Mouse (Mus musculus): ENCODE measurements around the gene Itgb1.

The Itgb1 gene

DNA sequence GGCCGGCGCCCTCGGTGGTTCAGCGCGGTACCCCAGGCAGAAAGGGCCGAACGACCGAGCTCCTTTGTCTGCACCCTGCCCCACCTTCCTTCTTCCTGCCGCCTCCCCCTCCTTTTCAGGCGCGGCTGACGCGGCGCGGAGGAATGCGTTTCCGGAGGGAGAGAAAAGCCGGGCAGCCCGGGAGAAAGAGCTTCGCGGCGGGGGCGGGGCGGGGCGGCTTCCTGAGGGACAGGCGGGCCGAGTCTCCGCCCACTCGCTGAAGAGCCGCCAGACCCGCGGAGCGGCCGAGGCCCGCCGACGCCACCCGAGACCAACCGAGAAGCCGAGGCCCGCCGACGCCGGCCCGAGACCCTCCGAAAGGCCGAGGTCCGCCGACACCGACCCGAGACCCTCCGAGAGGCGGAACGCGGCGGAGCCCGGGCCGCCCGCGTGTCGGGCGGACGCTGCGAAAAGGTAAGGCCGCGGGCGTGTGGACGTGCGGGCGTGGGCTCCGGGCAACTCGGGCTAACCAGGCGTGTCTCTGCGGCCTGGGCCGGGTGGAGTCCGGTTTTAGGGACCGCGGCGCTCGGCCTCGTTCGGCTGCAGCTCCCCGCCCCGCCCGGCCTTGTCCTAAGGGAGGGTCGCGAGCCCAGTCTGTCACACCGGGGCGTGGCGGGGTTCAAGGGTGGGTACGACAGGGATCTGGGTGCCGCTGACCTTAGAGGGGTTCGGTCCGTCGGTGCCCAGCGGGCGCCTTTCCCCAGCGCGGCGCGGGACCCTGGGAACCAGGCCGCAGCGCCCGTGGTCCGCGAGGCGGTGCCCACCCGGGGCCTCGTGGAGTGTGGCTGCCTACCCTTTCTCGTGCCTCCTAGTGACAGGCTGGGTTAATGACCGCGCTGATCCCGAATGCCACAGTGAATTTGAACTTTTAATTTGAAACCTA, at the start of gene Itgb1:
Gene Itgb1, plus strand, starts transcription at position 148 of the 922 bp plus-strand sequence.
- DNase-seq (ENCODE audit: low spot score): peak; percentile 74

- no peak for DNase-seq (ENCODE audit: low spot score)
Observed at GRCm38 (mm10) chr8:128643104-128643503, 42.4 kb upstream of the Itgb1 start.

DNA sequence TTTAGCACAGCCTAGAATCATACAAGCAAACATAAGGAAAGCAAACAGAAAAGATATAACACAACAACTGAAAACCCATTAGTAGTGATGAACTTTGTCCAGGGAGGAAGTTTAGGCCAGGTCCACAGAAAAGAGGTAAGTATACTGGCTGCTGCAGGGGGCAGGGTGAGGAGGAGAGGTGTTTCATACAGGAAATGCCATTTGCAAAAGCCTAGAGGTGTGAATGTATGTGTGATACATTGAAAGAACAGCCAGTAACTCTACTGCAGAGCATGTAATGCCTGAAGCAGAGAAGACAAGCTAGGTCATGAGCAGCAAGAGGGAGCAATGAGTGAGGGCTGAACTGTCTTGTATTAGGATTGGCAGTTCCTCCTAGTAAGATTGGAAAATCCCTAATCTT, 40.0 kb upstream of the Itgb1 start:
- DNase-seq (ENCODE audit: low spot score): no peak

DNA sequence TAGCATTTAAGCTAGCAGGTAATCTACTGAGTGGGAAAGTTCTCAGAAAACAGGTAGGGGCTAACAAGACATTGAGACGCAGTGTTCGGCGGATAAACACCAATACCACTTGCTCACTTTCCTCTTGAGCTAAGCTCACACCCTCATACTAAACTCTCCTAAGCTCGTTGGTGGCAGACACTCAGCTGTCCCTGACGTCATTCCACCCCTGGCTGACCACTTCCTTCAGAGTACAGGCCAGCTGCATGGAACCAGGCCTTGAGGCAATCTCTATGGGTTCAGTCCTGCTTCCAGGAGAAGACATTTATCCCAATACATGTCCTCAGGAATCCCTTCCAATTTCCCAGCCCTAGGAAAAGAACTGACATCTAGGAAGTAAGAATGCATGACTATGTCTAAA, 39.0 kb upstream of the Itgb1 start:
- no peak for DNase-seq (ENCODE audit: low spot score)

GRCm38 (mm10) chr8:128648071-128648470, 37.4 kb upstream of the Itgb1 start:
- DNase-seq (ENCODE audit: low spot score): no peak

GRCm38 (mm10) chr8:128650331-128650855, 35.1 kb upstream of the Itgb1 start:
- no peak for DNase-seq (ENCODE audit: low spot score)

- no peak for DNase-seq (ENCODE audit: low spot score)
Observed at GRCm38 (mm10) chr8:128652399-128653109, 32.9 kb upstream of the Itgb1 start.

- no peak for DNase-seq (ENCODE audit: low spot score)
Observed at GRCm38 (mm10) chr8:128653642-128654364, 31.7 kb upstream of the Itgb1 start.

DNA sequence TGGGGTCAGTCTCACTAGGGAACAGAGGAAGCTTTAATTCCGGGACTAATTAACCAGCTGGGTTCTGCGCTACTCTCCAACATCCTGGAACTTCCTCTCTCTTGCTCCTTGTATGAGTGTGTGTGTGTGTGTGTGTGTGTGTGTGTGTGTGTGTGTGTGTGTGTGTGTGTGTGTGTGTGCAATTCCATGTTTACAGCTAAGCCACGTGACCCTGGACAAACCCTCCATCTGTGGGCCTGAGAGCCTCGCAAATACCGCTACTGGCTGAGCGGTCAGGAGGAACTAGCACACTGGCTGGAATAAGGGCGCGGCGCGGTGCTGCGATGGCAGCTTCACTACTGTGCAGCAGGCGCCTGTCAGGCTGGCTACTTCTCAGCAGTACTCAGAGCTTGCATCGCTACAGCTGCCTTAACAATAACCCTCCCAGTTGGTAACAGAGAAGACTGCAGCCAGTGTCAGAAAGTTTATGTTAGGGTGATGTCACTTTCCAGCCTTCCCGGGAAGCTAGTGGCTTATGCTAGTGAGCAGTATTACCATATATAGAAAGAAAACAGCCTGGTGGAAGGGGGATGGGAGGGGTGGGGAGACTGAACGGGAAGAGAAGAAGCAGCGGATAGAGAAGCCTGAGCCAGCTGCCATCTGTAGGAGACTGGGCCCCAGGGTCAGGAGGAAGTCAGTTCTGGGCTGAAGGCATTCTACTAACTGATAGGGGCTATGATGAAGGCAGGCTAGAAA, 30.9 kb upstream of the Itgb1 start:
- peak; percentile 21 for DNase-seq (ENCODE audit: low spot score)

DNA sequence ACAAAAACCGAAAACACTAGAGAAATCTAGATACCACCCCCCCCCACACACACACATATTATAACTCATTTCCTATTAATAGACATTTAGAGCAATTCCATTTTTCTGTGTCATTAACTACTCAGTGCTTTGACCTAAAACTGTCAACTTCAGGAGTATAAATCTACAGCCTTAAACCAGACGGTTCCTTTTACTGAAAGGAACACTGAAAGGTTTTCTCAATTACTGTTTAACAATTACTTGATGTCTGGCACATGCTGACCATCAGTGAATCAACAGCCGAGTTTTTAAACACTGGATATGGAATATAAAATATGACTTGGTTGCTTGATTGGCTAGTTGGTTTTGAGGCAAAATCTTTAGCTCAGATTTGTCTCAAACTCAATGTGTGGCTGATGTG, 23.3 kb upstream of the Itgb1 start:
- DNase-seq (ENCODE audit: low spot score): no peak

- no peak for DNase-seq (ENCODE audit: low spot score)
Observed at GRCm38 (mm10) chr8:128662696-128663095, 22.8 kb upstream of the Itgb1 start.

GRCm38 (mm10) chr8:128663106-128663505, 22.3 kb upstream of the Itgb1 start:
- no peak for DNase-seq (ENCODE audit: low spot score)

DNA sequence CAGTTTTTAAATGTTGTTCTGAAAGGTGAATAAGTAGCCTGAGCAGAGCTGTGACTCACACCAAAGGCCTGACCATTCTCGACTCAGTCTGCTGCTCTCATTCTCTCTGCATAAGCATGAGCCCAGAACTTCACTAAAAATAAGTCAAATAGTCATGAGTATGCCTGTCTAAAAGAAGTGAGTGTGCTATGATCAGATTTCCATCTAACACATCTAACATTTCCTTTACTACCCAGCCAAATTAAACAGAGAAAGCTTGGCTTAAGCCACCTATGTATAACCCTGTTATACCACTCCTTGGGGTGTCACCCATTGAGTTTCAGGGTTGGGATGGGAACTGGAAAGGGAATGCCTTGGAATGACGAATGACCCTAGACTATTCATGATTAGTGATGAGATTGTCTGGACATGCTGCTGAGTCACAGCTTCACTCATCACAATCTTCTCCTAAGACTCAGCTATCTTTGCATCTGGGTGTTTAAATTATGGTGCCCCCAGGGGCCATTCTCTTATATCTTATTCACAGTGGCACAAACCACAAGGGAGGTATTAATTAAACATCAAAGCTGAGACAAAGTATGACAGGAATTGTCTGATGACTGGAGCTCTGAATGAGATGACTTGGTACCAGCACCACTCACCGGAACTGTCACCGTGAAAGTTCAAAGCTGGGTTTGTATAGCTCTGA, 18.7 kb upstream of the Itgb1 start:
- DNase-seq (ENCODE audit: low spot score): no peak

GRCm38 (mm10) chr8:128671813-128672212, 13.6 kb upstream of the Itgb1 start:
- DNase-seq (ENCODE audit: low spot score): no peak

DNA sequence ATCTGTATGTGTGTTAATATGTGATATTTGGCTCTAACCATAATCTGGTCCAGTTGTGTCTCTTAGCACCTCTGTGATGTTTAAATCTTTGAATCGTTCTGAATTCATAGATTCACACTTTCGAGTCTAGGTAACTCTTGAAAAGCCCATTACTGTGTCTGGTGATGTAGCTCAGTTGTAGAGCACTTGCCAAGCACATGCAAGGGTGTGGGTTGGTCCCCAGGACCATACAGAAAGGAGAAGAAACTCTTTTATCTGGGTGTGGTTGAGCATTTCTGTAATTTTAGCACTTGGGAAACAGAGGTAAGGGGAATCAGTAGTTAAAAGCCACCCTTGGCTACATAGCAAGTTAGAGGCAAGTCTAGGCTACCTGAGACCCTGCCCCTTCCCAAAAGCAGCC, 13.0 kb upstream of the Itgb1 start:
- no peak for DNase-seq (ENCODE audit: low spot score)

- DNase-seq (ENCODE audit: low spot score): no peak
Observed at GRCm38 (mm10) chr8:128672950-128673349, 12.5 kb upstream of the Itgb1 start.

GRCm38 (mm10) chr8:128675848-128676629, 9.4 kb upstream of the Itgb1 start:
- DNase-seq (ENCODE audit: low spot score): no peak

DNA sequence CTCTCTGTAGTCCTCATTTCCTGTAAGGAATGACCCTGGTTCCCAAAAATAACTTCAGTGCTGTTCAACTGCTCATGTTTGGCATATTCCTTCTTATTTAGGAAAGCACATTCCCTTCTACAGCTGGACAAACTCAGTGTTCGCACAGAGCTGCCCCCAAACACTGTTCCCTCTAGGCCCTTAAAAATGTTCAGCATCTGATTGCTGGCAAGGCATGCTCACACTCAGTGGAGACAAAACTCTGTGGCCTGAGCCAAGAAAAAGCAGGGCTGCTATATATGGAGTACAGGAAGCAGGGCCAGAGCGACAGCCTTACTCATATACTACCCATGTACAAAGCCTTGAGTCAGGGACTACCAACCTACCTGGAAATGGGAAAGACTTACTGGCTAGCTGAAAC, 5.5 kb upstream of the Itgb1 start:
- DNase-seq (ENCODE audit: low spot score): no peak

GRCm38 (mm10) chr8:128680548-128681325, 4.7 kb upstream of the Itgb1 start:
- DNase-seq (ENCODE audit: low spot score): no peak
